Mouse (Mus musculus): Measurements from ENCODE around the gene Gm42417.

DNA sequence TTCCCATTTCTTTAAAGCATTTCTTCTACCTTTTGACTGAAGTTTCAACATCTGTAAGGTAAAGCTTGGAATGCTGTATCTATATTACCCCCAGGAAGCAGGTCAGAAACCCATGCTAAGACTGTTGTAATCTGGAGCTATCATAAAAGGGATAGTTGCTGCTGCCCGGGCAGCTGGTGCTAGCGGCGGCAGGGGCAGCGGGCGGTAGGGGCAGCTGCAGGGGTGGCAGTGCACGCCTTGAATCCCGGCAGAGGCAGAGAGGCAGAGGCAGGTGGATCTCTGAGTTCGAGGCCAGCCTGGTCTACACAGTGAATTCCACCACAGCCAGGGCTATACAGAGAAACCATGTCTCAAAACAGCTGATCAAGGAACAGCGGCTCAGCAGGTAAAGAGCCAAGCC, 3.7 kb upstream of the Gm42417 start:
- TF ChIP-seq EP300 (optimal IDR thresholded peaks at IDR 0.05) (no peak), CTCF (IDR thresholded peaks at IDR 0.05; ENCODE audit: low read depth) (no peak)
